ENCODE assay signal across 12 mouse cellular contexts in the genomic region with DNA sequence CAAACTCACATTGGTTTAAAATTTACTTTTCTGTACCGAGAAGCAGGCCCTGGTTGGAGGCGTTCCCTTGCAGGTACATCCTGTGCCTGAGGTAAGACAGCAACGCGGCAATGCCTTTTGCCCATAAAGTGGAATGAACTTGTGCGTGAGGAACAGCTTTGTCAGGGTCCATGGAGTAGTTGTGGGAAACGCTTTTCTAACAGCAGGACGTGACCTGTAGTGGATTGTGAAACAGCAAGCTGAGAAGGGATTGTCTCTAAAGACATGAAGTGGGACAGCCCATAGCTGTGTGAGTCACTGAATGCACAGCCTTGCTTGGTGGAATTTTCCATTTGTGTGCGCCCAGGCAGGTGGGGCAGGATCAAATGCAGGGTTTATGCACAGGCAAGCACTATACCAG. TPM values are rescaled to one million over a fixed set of nuclear protein-coding genes. Genes with fewer than 3 reads are reported as not detected.
DNase-seq lines count a peak whose midpoint lies in the region; ATAC-seq lines count a peak whose summit lies in the region.
"Had no signal": no experiment of that assay in that cellular context is flagged by ENCODE, and none has a peak within 500 bp of the region (broad histone marks: within the 10 kb centered on the region; RNA-seq: fewer than 3 reads in every experiment).

No protein-coding gene starts in this region.

- no peaks in the 10 kb centered on the region for H3K36me3 ChIP-seq in lung, embryonic 16.5 days (ENCODE audit: control insufficient read depth, insufficient read depth, low read length)
- no peaks in the 10 kb centered on the region for H3K36me3 ChIP-seq in embryonic facial prominence, embryonic 15.5 days
- H3K36me3 ChIP-seq in stomach, embryonic 16.5 days (ENCODE audit: control insufficient read depth, insufficient read depth, low read length) = no peaks in the 10 kb centered on the region
- H3K36me3 ChIP-seq: G1E; hindbrain, embryonic 10.5 days had no signal

- H3K9me3 ChIP-seq in lung, embryonic 16.5 days (ENCODE audit: control insufficient read depth, low read length) = 0 out of 2 replicates have a peak, but pooled peaks cover 3% of the 10 kb centered on the region
- no peaks in the 10 kb centered on the region for H3K9me3 ChIP-seq in embryonic facial prominence, embryonic 15.5 days (replicated peaks)
- no peaks in the 10 kb centered on the region for H3K9me3 ChIP-seq in stomach, embryonic 16.5 days (replicated peaks; ENCODE audit: control insufficient read depth, low read length)
- H3K9me3 ChIP-seq: G1E; hindbrain, embryonic 10.5 days had no signal

- H3K27me3 ChIP-seq in lung, embryonic 16.5 days (ENCODE audit: control insufficient read depth, insufficient read depth, low read depth, low read length) = no peaks in the 10 kb centered on the region
- no peaks in the 10 kb centered on the region for H3K27me3 ChIP-seq in embryonic facial prominence, embryonic 15.5 days
- H3K27me3 ChIP-seq in stomach, embryonic 16.5 days (ENCODE audit: control insufficient read depth, insufficient read depth, low read length) = no peaks in the 10 kb centered on the region

- ATAC-seq in lung, embryonic 16.5 days (ENCODE audit: low read depth) = peak; percentile 94
- peak; percentile 81; the same call in 1 of the 2 replicates for ATAC-seq in embryonic facial prominence, embryonic 15.5 days (ENCODE audit: insufficient number of reproducible peaks, low FRiP score, low TSS enrichment, low read depth)
- peak; percentile 90 for ATAC-seq in stomach, embryonic 16.5 days (ENCODE audit: insufficient read depth, low FRiP score)
- ATAC-seq in megakaryocyte, adult 5-6 weeks (ENCODE audit: poor library complexity, severe bottlenecking) = no peak

- H3K4me1 ChIP-seq in lung, embryonic 16.5 days (replicated peaks; ENCODE audit: control insufficient read depth, insufficient read depth, low read length) = no peaks in the 10 kb centered on the region
- H3K4me1 ChIP-seq in embryonic facial prominence, embryonic 15.5 days = no peaks in the 10 kb centered on the region
- no peaks in the 10 kb centered on the region for H3K4me1 ChIP-seq in stomach, embryonic 16.5 days (ENCODE audit: control insufficient read depth, insufficient read depth, low read length)

- H3K4me2 ChIP-seq in lung, embryonic 16.5 days (ENCODE audit: low read depth, low read length) = no peak overlapping the region
- no peak overlapping the region for H3K4me2 ChIP-seq in embryonic facial prominence, embryonic 15.5 days (replicated peaks)
- H3K4me2 ChIP-seq in stomach, embryonic 16.5 days (ENCODE audit: low read depth, low read length) = no peak overlapping the region; the same call in 1 of the 2 replicates

- DNase-seq in lung, postnatal 14 days = no peak
- peak; percentile 50 to 85 for DNase-seq in kidney, postnatal 25 days
- no peak for DNase-seq in right cerebral cortex, adult 2 months (ENCODE audit: low spot score in 2 of 2)
- no peak for DNase-seq in thymus, postnatal 0 days (ENCODE audit: low spot score)
- DNase-seq: gastrocnemius, postnatal 36 days; thymus, postnatal 25 days had no signal

- 49% methylated on average over 8 of the region's 8 CpGs for WGBS in lung, embryonic 16.5 days
- WGBS in embryonic facial prominence, embryonic 15.5 days = 69% methylated on average over 8 of the region's 8 CpGs
- WGBS in stomach, embryonic 16.5 days = 50% methylated on average over 8 of the region's 8 CpGs

- H3K9ac ChIP-seq in lung, embryonic 16.5 days (ENCODE audit: low read length) = no peak overlapping the region
- H3K9ac ChIP-seq in embryonic facial prominence, embryonic 15.5 days = no peak overlapping the region
- no peak overlapping the region for H3K9ac ChIP-seq in stomach, embryonic 16.5 days (ENCODE audit: low read length)

- peak overlapping the region; percentile 72 for H3K27ac ChIP-seq in lung, embryonic 16.5 days (ENCODE audit: low read length)
- peak overlapping the region; percentile 71 for H3K27ac ChIP-seq in embryonic facial prominence, embryonic 15.5 days (replicated peaks)
- peak overlapping the region; percentile 83 for H3K27ac ChIP-seq in stomach, embryonic 16.5 days (ENCODE audit: low read length)
- H3K27ac ChIP-seq: hindbrain, embryonic 10.5 days had no signal

- H3K4me3 ChIP-seq in lung, embryonic 16.5 days (ENCODE audit: low read length) = no peak overlapping the region
- no peak overlapping the region for H3K4me3 ChIP-seq in embryonic facial prominence, embryonic 15.5 days (replicated peaks)
- H3K4me3 ChIP-seq in stomach, embryonic 16.5 days (replicated peaks; ENCODE audit: low read length) = no peak overlapping the region
- H3K4me3 ChIP-seq: hindbrain, embryonic 10.5 days had no signal

RNA-seq across cellular contexts. Expression of a gene that starts 5.7 kb away (rescaled TPM):
- 148 and 159 TPM in 2 replicates for polyA plus RNA-seq in lung, embryonic 16.5 days (2015; fragmentation: Nextera tagmentation; extraction: Ambion mirVana)
- polyA plus RNA-seq in embryonic facial prominence, embryonic 15.5 days (2015; fragmentation: Nextera tagmentation; extraction: Ambion mirVana) = 116 and 122 TPM in 2 replicates
- polyA plus RNA-seq in stomach, embryonic 16.5 days (2015; fragmentation: Nextera tagmentation; extraction: Ambion mirVana) = 103 and 106 TPM in 2 replicates
- 82.6 and 86.8 TPM in 2 replicates for total RNA-seq in megakaryocyte, adult 5-6 weeks (2015)
- 56.3 and 58.2 TPM in 2 replicates for total RNA-seq in megakaryocyte, adult 5-6 weeks (2017)
- 119 and 138 TPM in 2 replicates for polyA plus RNA-seq in thymus, postnatal 0 days (2015; fragmentation: Nextera tagmentation; extraction: Ambion mirVana)

RNA-seq across cellular contexts. Expression of a gene that starts 43.4 kb away (rescaled TPM):
- 24.5 and 26.1 TPM in 2 replicates for polyA plus RNA-seq in lung, embryonic 16.5 days (2015; fragmentation: Nextera tagmentation; extraction: Ambion mirVana)
- 22.2 and 27.3 TPM in 2 replicates for polyA plus RNA-seq in embryonic facial prominence, embryonic 15.5 days (2015; fragmentation: Nextera tagmentation; extraction: Ambion mirVana)
- polyA plus RNA-seq in stomach, embryonic 16.5 days (2015; fragmentation: Nextera tagmentation; extraction: Ambion mirVana) = 17.4 and 18.2 TPM in 2 replicates
- total RNA-seq in megakaryocyte, adult 5-6 weeks (2015) = 11.7 and 12.1 TPM in 2 replicates
- 13.4 and 13.8 TPM in 2 replicates for total RNA-seq in megakaryocyte, adult 5-6 weeks (2017)
- 15.4 and 15.8 TPM in 2 replicates for polyA plus RNA-seq in thymus, postnatal 0 days (2015; fragmentation: Nextera tagmentation; extraction: Ambion mirVana)

Comparison
In these comparisons a context has a peak if more than half of its experiments do, and no peak if none do; other contexts are left out.
1. DNase-seq: peak in kidney, postnatal 25 days (2 of 2); none in lung, postnatal 14 days (single experiment), right cerebral cortex, adult 2 months (0 of 2) and thymus, postnatal 0 days (single experiment).
2. Peak in every context shown above with its lines, with median percentiles within 50 percentile points of each other: H3K27ac ChIP-seq.